Mouse (Mus musculus) granulocyte monocyte progenitor cell, adult 5-6 weeks (primary cell): ENCODE measurements at regions not wholly inside any gene's neighbourhood (a gene's known extent, or its start where the extent isn't known, plus 50 kb on each side); places are given as distances from the start of the nearest gene placed in this dataset.
A peak's percentile ranks its signal among the peaks of the same experiment; 100 is the strongest.

Experiments used
- ATAC-seq: replicated peaks from 2 replicates; pipeline ENCODE4 v1.8.0; 2016; ENCODE audit warnings: mild to moderate bottlenecking, moderate TSS enrichment, inconsistent platforms; ENCODE audit not compliant: poor library complexity, severe bottlenecking

DNA sequence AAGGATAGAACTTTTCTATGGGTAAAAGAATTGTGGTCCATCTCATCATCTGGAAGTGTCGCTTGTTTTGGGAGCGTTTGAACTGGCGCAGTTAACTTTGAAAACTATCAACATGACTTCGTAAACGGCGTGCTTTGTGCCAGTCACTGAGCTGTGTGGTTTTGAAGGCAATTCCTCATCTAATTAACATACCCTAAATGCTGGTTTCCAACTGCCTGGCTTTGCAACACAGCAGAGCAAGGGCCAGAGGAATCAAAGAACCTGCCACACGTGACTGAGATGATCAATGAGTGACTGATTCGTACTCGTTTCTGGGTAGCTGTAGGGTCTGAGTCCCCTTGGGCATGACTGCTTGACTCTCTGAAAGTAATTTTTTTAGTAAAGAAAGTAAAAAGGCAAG lies 129.2 kb upstream of the Krr1 start:
- ATAC-seq: peak; percentile 73

DNA sequence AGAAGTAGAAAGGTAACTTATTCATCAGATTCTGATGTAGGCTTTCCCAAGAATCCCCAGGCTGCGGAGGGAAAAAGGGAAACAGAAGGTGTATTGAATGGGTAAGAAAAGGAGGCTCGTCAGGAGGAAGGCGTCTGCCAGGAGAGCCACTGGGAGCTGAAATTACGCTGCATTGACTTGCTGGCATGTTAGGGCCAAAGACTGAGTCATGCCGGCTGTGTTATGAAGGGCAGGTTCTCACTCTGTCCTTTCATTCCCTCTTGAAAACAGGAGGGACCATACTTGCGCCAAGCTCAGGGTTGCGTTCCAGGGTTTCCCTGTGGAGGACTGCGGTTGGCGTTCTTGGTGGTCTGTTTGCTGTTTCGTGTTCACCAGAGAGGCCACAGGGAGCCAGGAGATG lies 128.3 kb upstream of the Krr1 start:
- no peak for ATAC-seq

DNA sequence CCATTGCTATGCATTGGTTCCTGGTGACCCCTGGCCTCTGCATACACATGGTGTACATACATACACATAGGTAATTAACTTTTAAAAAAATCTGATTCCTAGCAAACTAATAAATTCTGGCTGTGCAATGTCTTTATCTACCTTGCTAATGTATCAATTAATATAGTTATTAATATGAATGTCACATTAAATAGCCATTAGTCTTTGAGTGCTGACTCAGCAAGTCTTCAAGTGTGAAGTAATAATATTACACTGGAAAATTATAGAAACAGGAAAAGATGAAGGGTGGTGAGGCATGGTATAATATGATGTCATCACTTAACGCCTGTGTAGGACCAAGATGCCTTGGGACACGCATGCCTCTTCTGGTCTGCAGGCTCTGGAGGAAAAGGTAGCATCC lies 126.5 kb upstream of the Krr1 start:
- ATAC-seq: no peak

DNA sequence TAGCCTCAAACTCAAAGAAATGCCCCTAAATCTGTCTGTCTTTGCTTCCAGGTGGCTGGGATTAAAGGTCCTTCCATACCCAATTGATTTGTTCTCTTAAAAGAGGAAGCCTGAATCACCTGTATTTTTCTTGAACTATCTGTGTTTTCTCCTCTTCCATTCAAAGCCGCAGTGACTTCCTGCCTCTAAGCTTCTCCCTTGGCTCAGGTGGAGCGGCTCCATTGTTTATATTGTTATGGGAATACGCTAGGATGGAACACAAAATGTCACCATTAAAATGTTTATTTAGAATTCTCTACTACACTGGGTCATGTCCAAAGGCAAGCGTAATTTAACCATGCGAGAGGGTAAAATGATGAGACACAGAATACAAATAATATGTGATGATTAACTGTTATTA lies 118.2 kb upstream of the Krr1 start:
- ATAC-seq: no peak

DNA sequence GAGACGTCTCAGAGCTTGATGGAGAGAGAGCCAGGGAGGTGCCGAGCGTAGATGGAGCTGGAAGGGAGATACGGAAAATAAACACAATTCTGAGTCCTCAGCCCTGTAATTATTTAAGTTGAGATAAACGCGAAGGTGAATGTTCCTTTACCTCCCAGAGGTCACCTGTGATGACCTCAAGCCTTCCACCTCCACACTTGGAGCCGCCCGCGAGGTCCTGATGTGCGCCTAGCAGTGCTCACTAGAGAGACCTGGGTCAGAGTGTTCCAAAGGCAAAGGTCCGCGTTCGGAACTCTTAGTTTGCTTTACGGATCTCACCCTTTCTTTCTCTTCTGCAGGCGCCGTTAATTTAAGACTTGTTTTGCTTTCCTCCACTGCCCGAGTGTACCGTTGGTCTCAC lies 117.0 kb upstream of the Krr1 start:
- no peak for ATAC-seq

DNA sequence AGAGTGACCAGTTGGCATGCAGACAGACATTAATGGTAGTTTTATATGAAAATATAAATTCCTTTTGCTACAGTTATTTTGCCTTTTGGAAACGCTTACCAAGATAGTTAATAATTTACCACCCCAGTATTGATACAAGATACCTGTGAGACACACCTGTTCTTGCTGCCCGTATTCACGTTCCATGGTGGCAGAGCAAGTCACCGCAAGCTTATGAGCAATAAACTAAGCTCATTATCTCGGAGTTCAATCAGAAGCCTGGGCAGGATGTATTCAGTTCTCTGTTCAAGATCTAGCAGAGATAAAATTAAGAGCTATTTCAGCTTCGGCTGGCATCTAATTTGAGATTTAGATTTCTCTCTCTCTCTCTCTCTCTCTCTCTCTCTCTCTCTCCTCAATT lies 114.1 kb upstream of the Krr1 start:
- ATAC-seq: no peak

DNA sequence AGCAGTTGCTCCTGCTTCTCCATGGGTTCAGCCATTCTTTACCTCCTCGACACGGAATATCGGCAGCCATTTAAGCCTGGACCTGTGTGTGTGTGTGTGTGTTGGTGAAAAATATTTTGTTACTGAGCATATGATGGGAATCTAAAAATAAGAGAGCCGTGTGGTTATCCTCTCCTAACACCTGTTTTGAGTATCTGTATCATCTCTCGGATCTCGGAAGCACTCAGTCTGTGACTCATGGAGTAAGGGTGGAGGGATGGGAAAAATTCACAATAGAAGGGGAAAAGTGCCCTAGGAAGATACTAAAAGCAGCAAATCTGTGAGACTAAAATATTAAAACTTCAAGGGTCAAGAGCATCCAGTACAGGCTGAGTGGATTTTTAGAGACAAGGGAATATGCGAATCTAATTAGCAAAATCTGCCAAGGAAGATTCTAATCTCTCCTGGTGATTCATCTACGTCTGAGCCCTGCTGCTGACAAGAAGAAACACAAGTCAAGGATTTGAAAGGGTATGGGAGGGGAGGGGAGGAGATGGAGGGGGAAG lies 107.1 kb upstream of the Krr1 start:
- no peak for ATAC-seq

DNA sequence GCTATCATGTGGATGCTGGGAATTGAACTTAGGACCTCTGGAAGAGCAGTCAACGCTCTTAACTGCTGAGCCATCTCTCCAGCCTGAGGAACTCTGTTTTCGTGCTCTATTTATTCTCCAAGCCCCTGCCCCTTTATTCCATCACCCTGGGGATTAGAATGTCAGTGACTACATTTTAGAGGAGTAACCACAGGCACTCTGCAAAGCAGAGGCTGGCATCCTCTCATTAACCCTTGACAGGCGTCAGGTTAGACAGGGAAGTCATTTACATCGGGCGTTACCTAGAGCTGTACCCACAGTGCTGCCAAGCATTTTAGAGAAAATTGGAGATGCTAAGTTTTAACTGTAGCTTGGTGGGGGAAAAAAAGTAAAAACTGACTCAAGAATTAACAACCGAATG lies 105.4 kb upstream of the Krr1 start:
- no peak for ATAC-seq

DNA sequence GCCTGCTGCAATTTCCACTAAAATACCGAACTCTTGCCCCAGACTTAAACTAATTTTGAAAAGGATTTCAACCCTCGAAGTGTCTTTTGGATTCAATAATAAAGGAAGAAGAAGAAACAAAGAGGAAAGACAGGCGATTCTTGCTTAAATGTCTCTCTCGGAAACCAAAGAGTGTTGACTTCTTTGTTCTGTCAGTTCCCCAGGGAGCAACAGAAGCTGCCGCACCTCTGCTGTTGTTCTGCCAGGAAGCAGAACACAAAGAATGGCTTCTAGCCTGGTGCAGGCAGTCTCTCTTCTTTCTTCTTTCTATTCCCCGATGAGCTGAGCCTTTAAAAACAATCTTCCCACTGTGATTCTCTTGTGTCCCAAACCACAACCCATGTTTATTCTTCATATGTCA lies 104.9 kb upstream of the Krr1 start:
- no peak for ATAC-seq

DNA sequence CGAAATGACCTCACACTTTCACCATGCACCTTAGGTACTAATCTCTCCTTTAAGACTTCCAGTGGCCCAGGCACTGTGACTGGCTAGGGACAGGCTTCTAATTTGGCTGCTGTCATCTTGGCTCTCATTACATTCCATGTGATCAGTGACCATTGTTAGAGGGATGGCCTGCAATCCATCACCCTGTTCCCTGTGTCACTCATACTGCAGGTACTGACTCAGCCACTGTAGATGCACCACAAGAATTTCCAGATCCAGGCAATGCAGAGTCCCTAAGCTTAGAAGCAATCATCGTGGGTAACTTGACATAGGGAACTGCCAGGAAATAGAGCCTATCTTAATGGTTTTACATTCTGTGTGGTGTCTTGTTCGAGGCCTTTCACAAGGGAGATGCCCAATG lies 92.1 kb upstream of the Krr1 start:
- ATAC-seq: no peak

DNA sequence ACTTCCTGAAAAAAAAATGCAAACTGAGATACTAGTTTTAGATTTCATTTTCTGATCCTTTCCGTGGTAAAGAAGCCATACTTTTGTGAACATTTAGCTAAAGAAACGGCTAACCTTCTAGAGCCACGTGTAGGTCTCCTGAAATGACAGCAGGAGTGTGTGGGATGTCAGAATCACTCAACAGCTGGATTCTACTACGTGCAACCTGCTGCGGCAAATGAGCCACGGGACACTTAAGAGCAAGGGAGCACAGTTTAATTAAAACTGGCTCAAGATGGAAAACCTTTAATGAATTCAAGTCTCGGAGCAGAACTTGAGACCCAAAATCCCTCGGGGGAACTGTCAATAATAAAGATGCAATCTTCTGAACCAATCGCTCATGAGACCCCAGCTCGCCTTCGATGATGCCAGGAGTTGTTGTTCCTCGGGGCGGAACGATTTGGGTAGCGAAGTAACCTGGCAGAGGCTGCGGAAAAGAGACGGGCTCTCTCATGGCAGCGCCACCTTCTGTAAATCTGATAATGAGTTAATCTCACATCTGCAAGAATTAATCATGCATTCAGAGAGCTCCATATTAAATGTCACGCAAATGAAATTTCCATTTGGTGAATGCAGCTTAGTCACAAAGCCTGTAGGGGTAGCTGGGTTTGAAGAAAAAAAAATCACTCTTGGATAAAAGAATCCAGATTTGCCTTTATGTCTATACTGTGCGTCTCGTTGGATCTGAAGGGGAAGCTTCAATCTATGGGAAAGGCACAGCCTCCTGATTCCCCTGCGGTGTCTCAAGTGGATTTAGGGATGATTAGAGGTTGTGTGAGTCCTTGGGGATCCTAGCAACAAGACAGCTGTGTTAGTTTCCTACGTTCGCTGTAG lies 90.9 kb upstream of the Krr1 start:
- no peak for ATAC-seq

DNA sequence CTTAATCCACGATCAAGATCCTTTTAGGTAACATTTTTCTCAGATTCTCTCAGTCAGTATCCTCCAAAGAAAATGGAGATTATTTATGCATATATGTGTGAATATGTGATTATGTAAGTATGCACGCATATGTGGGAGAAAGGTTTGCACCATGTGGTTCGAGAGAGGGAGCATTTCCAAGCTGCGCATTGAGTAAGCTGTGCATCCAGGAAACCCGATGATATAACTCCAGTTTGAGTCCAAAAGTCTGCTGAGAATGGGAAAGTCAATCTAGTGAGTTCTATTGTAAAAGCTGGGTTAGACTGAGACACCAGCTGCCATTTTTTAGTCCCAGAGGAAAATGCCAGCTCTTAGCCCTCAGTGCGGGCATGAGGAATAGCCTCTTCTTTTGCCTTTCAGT lies 89.9 kb upstream of the Krr1 start:
- ATAC-seq: no peak

DNA sequence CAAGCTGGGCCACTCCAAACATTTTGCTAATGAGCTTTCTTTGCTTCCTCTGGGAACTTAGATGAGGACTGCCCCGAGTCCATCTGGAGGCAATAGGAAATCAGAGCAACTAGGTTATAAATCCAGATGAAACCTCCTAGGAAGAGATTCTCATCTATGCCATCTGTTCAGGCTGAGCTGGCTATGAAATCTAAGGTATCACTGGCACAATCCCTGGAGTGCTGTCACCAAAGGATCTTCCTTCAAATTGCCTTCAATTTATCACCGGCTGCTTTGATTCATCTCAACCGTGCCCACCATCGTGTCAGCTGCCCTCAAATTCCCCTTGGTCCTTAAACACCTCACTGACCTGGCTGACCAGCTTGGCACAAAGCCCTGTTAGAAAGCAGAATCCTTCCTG lies 87.8 kb upstream of the Krr1 start:
- no peak for ATAC-seq

DNA sequence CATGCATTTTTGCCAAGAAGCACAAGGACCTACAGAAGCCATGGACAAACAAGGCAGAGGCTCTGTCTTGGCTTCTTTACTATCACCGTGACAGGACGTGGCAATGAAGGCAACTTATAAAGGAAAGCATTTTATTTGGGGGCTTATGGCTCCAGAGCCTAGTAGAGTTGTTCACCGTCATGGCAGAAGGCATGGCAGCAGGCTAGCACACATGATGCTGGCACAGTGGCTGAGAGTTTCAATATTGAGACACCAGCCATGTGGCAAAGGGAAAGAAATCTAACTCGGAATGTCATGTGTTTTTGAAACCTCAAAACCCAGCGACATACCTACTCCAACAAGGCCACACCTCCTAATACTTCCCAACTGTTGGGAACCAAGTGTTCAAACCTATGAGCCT lies 83.4 kb upstream of the Krr1 start:
- ATAC-seq: no peak

DNA sequence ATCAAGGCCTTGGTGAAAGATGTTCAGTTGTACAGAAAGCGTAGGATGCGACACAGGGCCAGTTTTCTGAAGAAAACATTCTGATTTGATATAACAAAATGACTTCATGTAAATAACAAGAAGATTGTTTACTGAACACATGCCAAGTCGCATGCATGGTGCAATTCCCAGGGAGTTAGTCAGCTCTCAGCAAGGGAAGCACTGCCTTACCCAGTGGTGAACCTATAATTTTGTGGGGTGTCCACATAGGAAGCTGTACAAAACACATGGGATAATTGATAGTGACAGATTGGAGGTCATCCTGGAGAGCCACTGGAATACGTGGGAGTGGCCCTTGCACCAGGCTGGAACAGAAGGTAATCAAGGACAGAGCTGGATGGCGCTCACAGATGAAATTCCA lies 79.0 kb upstream of the Krr1 start:
- ATAC-seq: no peak

DNA sequence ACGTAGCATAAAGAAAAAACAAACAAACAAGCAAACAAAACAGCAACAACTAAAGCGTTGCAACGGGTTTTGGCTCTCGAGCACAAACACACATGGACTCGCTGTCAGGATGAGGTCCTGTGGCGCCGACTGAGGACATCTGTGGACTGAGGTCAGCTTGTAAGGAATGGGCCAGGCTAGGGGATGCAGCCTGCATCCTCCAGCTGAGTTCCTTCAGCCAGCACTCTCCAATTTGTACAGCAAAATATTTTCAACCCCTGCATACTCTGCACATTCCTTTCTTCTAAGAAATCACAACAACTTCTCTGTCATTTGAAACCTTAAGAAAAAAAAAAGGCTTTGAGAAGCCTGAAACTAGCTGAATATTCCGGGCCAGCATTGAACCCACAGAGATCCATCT lies 78.5 kb upstream of the Krr1 start:
- no peak for ATAC-seq

DNA sequence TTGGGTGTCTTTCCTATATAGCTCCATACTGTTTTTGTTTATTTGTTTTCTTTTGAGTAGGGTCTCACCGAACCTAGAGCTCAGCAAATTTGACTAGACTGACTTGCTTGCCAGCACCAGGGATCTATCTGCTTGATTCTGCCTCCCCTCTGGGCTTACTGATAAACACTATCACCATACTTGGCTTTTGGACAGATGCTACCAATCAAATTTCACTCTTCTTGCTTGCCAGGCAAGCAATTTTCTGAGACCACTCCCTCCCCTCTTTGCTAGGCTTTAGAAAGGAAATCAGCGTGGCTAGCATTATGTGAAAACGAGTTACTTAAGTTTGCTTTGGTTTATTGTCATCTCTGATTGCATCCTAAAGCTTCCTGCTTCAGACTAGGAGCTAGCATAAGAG lies 75.1 kb upstream of the Krr1 start:
- no peak for ATAC-seq

DNA sequence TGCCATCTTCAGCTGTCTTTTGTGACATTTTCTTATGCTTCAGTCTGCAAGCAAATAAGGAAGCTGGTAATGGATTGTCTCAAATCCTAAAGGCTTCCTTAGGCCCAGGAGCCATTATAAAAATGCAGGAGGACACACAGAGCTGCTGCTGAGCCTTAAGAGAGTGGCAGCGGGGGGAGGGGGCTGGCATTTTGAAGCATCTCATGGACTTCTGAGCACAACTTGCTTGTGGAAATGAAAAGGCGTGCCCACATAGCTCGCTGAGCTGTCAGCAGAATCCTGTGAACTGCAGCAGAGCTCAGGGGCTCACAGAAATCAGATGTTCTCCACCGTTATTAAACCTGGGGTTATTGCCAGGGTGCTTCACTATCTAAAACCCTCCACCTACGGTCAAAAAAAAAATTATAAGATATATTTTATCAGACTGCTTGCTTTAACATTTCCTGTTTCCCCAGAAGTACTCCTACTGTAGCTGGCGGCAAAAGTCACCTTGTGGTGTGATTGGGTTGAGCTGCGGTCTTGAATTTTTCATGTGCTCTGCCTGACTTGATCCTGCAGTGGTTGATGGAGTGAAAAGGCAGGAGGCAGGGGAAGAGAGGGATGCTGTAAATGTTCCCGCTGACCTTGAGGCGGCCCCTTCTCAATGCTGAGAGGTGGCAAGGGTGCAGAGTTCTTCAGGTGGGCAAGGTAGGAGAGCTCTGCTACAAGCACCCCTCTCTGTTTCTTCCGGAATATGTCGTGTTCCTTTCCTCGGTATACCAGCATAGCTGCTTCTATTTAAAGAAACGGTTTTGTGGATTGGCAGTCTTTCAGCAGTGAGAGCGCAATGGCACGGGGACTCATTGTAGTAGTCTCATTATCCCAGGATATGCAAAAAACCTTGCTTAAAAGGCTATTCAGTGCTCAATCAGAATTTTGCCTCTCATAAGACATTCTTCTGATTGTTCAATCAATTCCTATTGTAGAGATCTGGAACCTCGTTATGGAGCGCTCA lies 71.4 kb upstream of the Krr1 start:
- no peak for ATAC-seq

DNA sequence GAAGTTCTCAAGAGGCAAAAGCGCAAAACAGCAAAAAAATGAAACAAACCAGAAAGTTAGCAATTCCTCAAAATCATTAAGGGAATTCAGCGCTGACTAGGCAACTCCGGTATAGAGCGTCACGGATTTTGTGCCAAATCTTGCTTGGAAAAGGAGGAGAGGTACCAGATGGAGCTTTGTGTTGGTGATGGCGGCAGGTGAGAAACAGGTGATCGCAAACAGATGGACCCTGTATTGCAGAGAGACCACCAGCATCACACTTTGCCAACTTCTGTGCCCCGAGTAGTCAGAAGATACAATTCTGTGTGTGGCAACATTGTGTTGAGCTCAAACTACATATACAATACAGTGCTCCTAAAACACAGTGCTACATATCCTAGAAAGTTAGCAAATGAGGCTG lies 68.5 kb upstream of the Krr1 start:
- ATAC-seq: no peak

DNA sequence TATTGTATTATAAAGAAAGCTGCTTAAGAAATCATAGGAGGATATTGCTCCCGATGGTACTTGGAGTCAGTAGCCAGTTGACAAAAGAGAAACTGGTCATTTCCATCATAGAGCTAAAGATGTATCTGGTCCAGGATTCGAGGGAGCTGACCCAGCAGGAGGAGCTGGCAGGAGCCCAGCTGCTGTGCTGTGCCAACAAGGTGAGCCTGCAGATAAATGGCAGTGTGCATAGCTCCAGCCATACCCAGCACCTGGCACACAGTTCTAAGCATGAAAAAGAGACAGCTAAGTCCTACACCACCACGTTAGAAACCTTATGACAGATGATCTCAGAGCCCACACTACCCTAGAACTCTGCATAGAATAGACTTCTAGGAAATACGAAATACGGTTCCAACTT lies 64.6 kb upstream of the Krr1 start:
- no peak for ATAC-seq

DNA sequence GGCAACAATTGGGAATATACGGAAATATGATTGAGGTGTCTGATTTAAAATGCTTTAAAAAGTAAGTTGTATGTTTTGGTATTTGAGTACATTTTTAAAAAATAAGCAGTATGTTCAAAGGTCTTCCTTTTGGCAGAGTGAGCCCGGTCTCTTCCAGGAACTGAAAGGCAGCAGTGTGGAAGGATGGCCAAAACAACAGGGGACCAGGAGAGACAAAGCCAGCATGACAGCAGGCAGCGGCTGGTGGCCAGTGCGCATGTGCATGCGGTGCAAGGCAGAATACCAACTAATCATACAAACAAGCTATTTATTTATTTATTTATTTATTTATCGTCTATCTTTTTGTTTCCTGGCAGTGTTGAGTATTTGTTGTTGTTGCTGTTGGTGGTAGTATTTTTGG lies 59.9 kb upstream of the Krr1 start:
- no peak for ATAC-seq
